Mouse (Mus musculus) kidney, adult 9 months (tissue): ENCODE data around the gene Obscn.

Experiments
- DNase-seq: peaks from one replicate; pipeline ENCODE4 v3.0.0; 2022

Gene Obscn

DNA sequence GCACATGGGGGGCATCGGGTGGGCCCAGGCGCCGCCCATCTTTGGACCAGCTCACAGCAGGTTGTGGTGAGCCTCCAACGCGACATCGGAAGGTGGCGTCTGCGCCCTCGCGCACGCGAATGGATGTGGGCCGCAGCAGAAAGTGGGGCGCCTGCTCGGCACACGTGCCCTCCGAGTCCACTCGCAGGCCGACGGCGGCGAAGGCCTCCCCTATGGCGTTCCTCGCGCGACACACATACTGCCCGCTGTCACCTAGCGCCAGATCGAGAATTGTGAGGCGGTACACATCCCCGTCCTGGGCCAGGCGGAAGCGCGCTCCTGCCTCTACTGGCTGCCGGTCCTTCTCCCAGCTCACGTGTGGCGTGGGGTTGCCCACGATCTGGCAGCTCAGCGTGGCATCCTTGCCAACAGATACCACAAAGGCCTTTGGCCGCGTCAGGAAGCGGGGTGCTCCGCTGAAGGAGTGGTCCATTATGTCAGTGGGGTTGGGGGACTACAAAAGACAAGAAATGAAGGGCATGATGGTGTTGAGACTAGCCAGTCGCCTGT, at the start of gene Obscn:
Obscn (minus strand) TSS at position 499 of the 549 bp plus-strand sequence.
- DNase-seq, result no peak

DNA sequence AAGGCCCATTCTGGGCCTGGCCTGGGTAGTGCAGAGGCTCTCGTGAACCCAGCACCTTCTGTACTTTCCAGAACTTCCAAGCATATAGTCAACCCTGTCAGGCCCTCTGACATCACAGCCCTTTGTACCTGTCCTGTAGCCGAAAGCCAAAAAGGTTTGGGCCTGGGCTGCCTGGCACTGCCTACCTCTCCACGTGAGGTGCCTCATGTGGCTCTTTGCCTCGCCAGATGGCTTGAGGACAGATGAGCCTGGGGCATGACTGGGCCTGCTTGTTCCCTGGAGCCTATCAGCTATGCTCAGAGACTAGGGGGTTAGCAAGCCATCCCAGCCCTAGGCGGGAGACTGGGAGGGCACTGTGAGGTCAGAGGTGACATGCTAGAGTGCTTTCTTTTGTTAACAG, 49.3 kb upstream of the Obscn start:
- no peak for DNase-seq

DNA sequence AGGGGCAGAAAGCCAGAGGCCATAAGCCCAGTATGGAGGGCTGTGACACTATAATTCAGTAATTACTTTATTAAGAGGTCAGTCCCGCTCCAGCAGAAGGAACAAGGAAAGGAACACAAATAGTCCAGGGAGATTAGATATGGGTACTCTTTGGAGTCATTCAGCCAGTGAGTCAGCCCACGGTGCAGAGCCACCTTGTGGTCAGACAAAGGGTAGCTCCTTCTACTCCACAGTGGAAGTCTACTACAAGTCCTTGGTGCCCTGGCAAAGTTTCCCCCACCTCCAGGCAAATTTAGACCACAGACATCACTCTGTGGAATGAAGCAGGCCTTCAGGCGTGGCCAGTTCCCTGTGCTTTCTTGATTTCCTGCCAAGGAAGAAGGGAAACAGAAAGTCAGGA, 47.6 kb upstream of the Obscn start:
- peak; percentile 70 for DNase-seq

DNA sequence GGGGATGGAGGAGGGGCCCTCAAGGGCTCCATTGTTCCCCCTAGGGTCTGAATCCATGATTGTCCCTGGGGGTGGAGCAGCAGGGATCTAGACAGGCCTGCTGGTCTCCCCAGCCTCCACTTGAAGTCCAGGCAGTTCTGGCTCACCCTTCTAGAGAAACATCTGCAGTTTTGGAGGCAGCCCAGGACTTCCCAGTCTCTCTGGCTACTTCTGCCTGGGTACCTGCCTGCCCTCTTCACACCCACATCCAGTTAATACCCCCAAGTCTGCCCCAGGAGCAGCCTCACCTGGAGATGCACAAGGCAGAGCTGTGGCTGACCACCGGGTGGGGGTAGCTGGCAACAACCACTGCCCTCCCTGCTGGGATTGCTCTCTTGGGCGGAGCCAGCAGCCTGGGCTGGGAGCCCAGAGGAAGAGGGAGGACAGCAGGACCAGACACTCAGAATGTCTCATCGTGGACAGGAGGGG, 46.7 kb upstream of the Obscn start, which contains the start of gene Gjc2:
Gjc2 (minus strand) TSS at position 350 of the 468 bp plus-strand sequence.
- DNase-seq, result peak; percentile 29

DNA sequence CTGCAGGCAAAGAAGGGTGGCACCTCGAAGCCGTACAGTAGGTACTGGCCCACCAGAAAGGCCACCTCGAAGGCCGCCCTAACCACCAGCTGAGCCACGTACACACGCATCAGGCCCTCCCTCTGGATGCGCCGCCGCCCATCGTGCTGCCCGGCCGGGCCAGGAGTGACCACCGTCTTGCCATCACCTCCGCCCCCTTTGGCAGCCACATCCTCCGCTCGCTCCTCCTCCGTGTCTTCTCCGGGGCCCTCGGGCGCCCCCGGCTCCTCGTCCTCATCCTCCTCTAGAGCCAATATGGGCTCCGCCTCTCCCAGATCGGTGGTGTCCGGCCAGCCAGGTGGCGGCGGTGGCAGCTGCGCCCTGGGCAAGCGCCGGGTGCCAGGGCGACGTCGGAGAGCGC, 40.7 kb upstream of the Obscn start:
- no peak for DNase-seq

DNA sequence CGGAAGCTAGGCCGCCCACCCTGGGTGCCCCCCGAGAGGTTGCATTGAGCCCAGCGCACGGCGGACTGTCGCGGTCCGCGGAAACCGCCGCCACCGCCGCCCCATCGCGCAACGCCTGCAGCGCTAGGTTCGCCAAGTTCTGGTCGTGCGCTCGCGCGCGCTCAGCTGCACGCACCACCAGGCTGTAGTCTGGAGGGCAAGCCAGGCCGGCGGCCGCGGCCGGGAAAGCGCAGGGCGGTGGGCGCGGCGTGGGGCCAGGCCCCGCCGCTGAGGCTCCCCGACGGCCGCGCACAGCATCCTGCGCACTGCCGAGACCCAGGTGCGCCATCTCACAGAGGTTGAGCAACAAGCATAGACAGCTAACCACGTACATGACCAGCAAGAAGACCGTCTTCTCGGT, 40.3 kb upstream of the Obscn start:
- no peak for DNase-seq

DNA sequence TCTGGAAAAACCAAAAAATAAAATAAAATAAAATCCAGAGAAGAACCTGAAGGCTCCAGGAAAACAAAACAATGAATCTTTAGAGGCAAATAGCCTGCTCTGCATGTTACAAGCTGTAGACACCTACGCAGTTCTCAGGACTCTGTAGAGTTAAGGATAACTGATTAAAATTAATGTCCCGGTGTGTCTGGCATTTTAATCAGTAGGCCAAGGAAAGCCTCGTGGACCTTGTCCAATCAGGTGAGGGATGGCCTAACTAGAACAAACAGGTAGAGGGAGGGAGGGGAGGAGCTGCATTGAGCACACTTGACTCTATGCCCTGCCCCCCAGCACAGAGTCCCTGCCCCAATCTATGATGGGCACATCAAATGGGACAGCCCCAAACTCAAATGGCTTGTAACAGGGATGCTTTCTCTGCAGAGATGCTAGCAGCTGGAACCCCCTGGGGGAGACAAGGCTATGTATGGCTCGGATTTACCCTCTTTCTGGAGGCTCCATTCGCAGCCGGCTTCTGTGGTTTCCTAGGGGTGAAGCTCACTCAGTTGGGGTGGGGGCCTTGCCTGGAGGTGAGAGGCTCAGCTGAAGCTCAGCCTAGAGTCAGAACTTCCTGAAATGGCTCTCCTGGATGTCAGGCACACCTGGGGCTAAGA, 38.1 kb upstream of the Obscn start:
- no peak for DNase-seq

DNA sequence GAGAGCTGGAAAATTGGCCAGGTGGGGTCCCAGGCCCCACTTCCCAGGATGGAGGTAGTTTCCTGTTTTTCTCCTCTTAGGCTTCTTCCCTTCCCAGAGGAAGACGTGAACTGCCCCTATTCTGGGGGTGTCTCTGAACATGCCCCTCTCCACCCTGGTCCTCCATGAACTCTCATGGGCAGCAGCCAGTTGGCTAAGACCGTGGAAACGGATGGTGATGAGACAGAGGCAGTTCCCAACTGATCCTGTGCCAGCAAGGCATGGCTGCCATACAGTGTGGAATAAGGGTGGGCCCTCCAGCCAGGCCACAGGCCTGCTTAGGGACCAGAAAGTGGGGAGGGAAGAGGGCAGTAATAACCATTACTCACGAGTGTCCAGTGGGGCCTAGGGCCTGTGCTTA, 34.3 kb upstream of the Obscn start:
- no peak for DNase-seq

DNA sequence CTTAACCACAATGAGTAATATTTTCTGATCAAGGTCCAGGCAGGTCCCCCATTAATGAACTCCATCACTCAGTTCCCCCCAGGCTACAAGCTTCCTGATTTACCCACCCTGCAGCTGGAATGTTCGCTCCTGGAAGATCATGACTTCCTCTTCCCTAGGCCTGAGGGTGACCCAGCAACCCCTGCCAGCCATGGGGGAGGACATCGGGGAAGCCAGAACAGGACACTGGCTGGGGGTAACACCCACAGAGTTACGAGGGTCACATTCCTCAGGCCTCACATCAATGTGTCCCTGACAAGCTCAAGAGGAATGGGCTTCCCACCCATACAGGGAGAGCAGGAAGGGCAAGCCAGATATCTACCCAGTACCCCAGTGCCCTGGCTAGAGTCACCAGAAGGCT, 33.6 kb upstream of the Obscn start:
- DNase-seq, result no peak

DNA sequence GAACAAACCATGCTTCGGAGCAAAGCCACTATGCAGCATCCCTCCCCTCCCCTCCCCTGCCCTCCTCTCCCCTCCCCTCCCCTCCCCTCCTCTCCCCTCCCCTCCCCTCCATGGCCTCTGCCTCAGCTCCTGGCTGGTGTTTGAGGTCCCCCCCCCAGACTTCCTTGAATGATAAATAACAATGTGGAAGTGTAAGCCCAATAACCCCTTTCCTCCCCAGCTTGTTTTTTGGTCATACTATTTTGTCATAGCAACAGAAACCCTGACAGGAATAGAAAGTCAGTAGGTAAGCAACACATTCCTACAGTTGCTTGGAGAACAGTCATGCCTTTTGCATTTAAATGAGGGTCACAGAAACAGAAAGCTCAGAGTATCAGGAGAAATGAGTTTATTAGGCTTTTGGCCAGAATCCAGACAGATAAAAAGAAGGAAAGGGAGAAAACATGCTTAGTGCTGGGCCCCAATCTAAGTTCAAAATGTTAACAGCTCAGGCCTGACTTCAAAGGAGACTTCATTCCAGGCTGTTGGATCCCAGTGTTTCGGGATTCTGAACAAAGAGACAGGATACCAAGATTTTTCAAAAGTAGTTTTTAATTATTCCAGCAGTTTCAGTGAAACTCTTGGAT, 29.5 kb upstream of the Obscn start:
- peak; percentile 36 for DNase-seq

DNA sequence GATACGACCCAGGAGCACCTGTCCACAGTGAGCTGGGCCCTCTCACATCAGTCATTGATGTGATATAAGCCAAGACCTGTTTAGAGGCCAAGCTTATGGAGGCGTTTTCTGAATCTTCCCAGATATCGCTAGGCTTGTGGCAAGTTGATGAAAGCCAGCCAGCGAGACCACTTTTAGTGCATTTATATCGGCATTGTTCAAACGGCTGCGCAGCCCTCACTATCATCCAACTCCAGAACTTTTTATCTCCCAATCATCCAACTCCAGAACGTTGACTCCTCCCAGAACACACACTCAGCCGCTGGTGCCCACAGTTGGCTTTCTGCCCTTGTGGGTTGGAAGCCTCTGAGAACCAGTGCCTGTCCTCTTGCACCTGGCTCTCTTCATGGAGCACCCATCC, 28.2 kb upstream of the Obscn start:
- DNase-seq, result no peak

DNA sequence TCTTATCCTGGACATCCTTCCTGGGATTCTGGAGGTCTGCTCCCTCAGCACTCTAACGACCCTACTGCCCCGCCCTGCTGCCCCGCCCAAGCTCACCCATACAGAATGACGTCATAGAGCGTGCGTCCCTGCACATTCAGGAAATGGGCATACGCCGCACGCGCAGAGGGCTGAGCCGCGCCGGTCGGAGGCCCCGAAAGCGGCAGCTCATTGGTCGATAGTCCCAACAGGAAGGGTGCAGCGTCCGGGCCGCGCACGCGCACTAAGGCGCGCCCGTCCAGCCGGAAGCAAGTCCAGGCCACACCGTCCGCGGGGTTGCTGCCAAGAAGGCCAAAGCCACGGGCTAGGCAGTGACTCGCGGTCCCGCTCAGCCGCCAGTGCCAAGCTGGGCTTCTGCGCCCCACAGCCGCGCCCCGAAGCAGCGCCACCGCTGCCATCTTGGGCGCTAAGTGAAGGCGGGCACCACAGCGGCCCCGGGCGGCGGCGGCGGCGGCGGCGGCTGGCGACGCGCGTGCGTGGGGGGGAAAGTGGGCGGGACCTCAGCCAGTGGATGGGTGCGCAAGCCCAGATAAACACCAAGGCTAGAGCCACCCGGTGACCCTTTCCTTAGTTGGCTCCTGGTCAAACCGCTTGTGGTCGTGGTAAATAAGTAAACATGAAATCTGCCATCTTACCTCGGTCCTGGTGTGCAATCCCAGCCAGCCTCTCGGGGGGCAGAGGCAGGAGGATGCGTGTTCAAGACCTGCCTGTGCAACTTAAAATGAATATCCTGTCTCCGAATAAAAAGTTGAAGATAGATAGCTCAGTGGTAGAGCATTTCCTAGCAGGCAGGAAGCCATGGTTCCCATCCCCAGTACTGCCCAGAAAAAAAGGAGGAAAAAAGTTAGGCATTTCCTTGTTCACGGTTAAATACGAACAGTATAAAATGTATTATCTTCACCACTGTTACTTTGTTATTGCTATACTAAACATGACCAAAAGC, 27.3 kb upstream of the Obscn start, which contains the start of gene Iba57:
Iba57 (minus strand) TSS at position 485 of the 982 bp plus-strand sequence.
- DNase-seq, result peak; percentile 99

DNA sequence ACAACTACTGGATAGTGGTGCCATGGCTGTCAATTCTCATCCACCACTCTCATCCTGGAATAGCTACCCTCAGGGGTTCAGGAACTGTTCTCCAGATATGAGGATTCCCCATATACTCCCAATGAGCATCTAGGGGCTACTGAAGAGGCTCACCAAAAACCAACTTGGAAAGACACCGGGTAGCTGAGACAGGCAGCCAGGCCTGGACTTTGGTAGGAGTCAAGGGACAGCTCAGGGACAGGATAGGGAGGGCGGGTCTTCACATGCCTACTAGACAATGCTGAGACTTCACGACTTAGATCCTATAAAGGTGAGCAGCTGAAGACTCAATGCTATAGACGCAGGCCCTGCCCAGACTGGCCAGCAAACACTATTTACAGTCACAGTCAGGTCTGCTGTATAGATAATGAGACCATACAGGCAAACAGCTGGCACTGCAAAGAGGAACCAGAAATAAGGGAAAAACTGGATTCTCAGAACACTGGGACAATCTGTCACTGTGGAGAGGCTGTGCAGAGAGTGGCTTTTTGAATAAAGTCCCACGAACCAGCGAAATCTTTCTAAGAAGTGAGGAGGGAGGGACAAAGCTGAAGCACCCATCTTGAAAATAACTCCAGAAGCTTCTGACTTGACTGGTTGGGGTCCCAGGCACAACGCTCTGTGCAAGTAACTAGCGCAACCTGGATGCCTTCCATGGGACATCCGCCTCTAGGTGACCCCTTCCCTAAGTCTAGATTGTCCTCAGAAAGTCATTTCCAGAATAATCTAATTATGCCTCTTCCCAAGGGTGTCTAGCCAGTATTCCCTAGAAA, 26.4 kb upstream of the Obscn start:
- DNase-seq, result peak; percentile 26

DNA sequence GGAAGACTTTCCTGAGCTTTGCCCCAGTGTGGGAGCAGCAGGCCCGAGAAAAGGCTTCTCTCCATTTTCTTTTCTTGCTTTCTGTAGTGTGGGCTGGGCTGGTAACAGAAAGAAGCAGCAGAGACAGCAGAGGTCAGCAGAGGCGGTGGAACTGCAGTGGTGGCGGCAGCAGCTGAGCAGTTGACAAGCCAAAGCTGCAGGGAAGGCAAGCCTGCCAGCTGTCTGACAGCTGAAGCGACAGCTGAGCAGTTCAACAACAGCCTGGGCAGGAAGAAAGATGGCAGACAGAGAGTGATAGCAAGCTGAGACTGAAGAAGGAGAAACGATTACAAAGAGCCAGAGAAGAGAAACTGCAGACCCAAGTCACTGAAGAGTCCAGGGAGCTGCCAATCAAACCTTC, 25.2 kb upstream of the Obscn start:
- no peak for DNase-seq

DNA sequence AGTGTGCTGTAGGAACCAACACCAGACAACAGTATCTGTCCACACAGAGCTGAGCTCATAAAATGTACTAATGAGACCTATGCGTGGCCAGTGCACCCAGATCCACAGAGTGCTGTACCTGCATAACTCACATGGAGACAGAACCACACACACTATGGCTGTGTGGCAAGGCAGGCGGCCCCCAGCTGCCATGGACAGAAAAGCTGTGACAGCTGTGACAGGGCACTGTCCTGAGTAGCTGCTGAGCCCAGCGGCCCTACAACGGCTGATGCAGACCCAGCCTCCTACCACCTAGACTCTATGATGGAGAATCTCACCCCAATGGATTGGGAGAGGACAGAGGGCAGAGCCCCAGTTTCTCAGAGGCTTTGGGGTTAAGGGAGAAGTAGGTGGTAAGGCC, 23.4 kb upstream of the Obscn start:
- DNase-seq, result no peak

DNA sequence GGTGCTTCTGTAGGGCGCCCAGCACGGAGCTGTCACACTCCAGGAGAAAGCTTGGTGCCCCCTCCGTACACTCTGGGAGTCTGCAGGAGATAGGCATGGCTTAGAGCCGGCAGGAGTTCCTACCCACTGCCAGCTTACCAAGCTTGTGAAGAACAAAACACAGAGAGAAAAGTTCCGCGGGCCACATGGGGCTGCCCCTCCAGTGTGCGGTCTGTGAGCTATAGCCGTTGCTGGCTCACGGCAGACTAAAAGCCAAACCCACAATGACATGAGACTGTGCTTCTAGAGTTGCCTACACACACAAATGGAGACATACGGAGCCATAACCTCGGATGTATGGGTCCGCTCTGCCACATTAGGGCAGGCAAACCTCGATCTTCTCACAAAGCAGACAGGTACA, 22.9 kb upstream of the Obscn start:
- no peak for DNase-seq

DNA sequence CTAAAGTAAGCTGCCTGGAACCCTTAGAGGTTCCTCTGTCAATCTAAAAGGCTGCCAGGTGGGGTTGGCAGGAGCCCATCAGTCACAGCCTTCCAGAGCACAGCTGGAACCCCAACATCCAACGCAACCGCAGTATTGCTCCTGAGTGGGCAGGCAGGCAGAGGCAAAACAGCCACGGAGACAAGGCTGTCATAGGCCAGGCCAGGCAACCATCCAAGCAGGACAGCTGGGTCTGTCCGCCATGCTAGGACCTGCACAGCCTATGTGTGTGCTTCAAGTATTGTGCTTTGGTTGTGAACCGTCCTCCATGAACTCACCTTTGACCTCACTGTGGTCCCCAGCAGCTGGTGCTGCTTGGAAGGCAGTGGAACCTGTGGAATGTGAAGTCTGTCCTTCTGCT, 19.7 kb upstream of the Obscn start:
- DNase-seq, result no peak

DNA sequence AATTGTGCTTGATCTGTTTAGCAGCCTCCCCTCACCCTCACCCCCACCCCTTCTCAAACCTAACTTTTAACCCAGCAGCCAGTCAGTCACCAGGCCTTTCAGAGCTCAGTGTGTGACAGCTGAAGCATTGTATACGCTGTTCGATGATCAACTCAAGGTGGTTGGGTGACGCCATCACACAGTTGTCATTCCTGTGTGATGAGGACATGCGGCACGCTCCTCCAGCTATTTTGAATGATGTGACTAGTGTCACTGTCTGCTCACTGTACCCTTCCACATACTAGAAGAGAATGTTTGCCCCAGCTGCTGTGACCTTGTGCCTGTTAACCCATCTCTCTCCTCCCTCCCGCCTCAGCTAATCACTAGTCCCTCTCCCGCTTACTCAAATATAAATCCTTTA, 18.0 kb upstream of the Obscn start:
- DNase-seq, result no peak

DNA sequence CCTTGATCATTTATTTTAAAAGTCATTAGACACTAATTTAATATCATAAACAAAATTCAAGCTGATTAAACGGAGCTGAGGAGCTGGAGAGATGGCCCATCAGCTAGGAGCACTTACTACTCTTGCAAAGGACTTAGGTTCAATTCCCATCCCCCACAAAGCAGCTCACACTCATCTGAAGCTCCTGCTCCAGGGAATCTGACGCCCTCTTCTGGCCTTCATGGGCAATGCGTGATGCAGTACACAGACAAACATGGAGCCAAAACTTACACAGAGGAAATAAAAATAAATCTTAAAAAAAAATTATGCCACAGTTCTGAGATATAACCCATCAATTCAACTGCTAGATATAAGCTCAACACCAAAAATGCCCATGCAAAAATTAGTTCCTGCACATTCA, 15.5 kb upstream of the Obscn start:
- DNase-seq, result no peak

DNA sequence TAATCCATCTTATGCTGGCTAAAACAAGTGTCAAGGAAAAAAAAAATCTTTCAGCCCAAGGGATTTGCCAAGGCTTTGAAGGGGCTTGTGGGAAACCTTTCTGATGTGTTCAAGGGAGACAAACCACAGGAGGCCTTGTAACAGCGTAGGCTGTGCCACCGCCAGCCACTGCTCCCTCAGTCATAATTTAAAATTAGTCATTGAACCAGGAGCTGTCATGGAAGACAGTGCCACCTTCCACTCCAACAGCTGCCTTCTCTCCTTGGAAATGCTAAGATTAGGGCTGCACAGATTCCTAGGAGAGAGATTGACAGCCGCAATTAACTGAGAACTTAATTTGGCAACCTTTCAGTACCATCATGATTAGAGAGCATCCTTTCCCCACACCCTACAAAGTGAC, 13.1 kb upstream of the Obscn start:
- no peak for DNase-seq

DNA sequence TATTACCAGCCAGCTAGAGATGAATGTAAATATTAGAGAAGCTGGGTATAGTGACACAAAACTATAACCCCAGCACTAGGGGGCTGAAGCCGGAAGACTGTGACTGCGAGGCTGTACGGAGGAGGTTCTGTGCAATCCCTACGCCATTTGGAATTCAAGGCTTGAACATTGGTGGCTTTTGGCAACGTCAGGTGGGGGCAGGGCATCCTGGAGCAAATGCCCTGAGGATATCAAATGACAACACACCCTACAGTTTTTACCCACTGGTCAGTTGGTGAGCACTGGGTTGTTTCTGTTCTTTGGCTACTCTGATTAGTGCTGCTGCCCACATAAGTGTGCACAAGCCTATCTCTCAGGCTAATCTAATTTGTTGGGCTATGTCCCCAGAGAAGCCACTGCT, 6.8 kb upstream of the Obscn start:
- DNase-seq, result no peak

DNA sequence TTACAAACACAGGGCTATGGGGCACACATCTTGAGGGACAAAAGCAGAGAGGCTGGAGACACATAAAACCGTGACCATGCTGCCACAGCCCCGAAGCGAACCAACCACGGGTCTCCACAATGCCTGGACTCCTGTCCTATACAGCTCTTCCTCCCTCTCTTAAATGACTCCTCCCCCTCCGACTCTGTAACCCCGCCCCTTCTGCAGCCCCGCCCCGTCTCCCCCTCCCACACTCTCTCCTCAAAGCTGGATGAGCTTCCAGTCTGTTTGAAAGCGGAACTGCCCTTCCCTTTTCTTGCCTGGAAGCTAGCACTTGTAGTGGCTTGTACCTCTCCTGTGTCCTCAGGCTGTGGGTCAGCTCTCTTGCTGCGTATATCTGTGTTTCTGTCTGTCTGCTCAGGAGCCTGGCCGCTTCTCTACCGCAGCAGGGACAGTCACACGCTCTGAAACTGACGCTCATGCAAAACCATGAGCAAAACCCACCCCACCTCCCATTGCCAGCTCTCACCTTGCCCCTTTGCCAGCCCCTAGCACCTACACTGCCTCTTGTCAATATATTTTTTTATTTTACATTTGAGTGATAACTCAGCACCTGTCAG, 5.7 kb upstream of the Obscn start:
- no peak for DNase-seq
